Mouse (Mus musculus) leukemia stem cell, adult 10-12 weeks (primary cell): ENCODE results near the gene Nek3. TPM values are rescaled to one million over a fixed set of nuclear protein-coding genes. Genes with fewer than 3 reads are reported as not detected.

ENCODE experiments used
- polyA plus RNA-seq: library from polyadenylated mRNA; stranded (reverse); fragments of >175 nt; gene quantifications from 2 replicates; pipeline ENCODE4 v1.2.3, GENCODE M21; 2012; ENCODE audit warnings: low replicate concordance

The Nek3 gene
- 1.0 and 2.4 TPM in 2 replicates for polyA plus RNA-seq

GRCm38 (mm10) chr8:22166080-22166603 is at the start of gene Nek3:
Gene Nek3 (minus strand): TSS chr8:22166435.

GRCm38 (mm10) chr8:22192660-22193431 is 26.6 kb upstream of the Nek3 start, which contains the start of gene Vps36:
Gene Vps36 (plus strand): TSS chr8:22192809.

GRCm38 (mm10) chr8:22185431-22186397 is 19.5 kb upstream of the Nek3 start, which contains the start of gene Ckap2:
Gene Ckap2 (minus strand): TSS chr8:22185819.

GRCm38 (mm10) chr8:22124220-22125152 is 41.7 kb downstream of the Nek3 start, which contains the start of gene Nek5:
Gene Nek5 (minus strand): TSS chr8:22125053.

Other genes starting within 250 kb of the Nek3 start
- gene Defb15, start 233.7 kb downstream of the Nek3 start, polyA plus RNA-seq = not detected in 2 replicates
- gene Defb35, start 228.1 kb downstream of the Nek3 start, polyA plus RNA-seq = not detected in 2 replicates
- not detected in 2 replicates for gene Defb13, start 219.7 kb downstream of the Nek3 start, polyA plus RNA-seq
- gene Fam90a1a, start 207.7 kb downstream of the Nek3 start, polyA plus RNA-seq = not detected in 2 replicates
- gene Ccdc70, start 196.7 kb downstream of the Nek3 start, polyA plus RNA-seq = not detected in 2 replicates
- gene Atp7b, start 106.1 kb downstream of the Nek3 start, polyA plus RNA-seq = 27.6 and 40.3 TPM in 2 replicates
- 0.28 and 1.3 TPM in 2 replicates for gene Alg11, start 105.7 kb downstream of the Nek3 start, polyA plus RNA-seq
- not detected in 2 replicates for gene Nek5, start 41.4 kb downstream of the Nek3 start, polyA plus RNA-seq
- gene Ckap2, start 19.4 kb upstream of the Nek3 start, polyA plus RNA-seq = 6.8 and 7.4 TPM in 2 replicates
- gene Vps36, start 26.4 kb upstream of the Nek3 start, polyA plus RNA-seq = 3.2 and 4.8 TPM in 2 replicates
- 0.20 and 0.23 TPM in 2 replicates for gene Thsd1, start 60.9 kb upstream of the Nek3 start, polyA plus RNA-seq
- gene Tpte, start 117.0 kb upstream of the Nek3 start, polyA plus RNA-seq = not detected in 2 replicates
- 4.6 and 4.7 TPM in 2 replicates for gene Slc25a15, start 232.2 kb upstream of the Nek3 start, polyA plus RNA-seq
- gene Mrps31, start 244.9 kb upstream of the Nek3 start, polyA plus RNA-seq = 1.3 and 4.5 TPM in 2 replicates